Mouse (Mus musculus) cerebellum, adult 2 months (tissue): ENCODE data around the gene Fam177a. TPM values are rescaled to one million over a fixed set of nuclear protein-coding genes. Genes with fewer than 3 reads are reported as not detected.
"Not testable (repeated sequence)": the region's sequence is repeated elsewhere in the genome, so short reads cannot be mapped to it uniquely, and the experiment has no call there.

ENCODE experiments used
- DNase-seq, 2 experiments: peaks; one replicate each; pipeline ENCODE4 v3.0.0; 2021
- H3K27ac ChIP-seq: fragments of 200-500 bp; 2 replicates; pipeline ENCODE4 v1.5.1; 2012; ENCODE audit warnings: low read length, control low read depth, inconsistent platforms; ENCODE audit not compliant: insufficient read depth
- H3K27me3 ChIP-seq: fragments of 200-500 bp; 2 replicates; pipeline ENCODE4 v1.6.1; 2012; ENCODE audit warnings: inconsistent platforms, mild to moderate bottlenecking, low read length, moderate library complexity; ENCODE audit not compliant: control insufficient read depth, insufficient read depth
- H3K4me1 ChIP-seq: fragments of 200-500 bp; 2 replicates; pipeline ENCODE4 v1.6.1; 2011; ENCODE audit warnings: low read length; ENCODE audit not compliant: control insufficient read depth, insufficient read depth
- H3K4me3 ChIP-seq: fragments of 200-500 bp; replicated peaks from 2 replicates; pipeline ENCODE3; 2011; ENCODE audit warnings: mild to moderate bottlenecking, low read depth, low read length, control low read depth; ENCODE audit not compliant: insufficient read depth
- WGBS: fragments of 180-500 bp; shearing (Covaris S2); methylation state at CpG from one replicate; pipeline ENCODE4 v1.1.7; 2018; 5-methylcytosine and 5-hydroxymethylcytosine counted together
- polyA plus RNA-seq: library from polyadenylated mRNA; depleted of rRNA; stranded (reverse); fragments of >200 nt; gene quantifications from 2 replicates; pipeline ENCODE4 v1.2.3, GENCODE M21; 2012; rRNA removed

Fam177a gene
- polyA plus RNA-seq, 1 experiment, result 29.3 TPM

DNA sequence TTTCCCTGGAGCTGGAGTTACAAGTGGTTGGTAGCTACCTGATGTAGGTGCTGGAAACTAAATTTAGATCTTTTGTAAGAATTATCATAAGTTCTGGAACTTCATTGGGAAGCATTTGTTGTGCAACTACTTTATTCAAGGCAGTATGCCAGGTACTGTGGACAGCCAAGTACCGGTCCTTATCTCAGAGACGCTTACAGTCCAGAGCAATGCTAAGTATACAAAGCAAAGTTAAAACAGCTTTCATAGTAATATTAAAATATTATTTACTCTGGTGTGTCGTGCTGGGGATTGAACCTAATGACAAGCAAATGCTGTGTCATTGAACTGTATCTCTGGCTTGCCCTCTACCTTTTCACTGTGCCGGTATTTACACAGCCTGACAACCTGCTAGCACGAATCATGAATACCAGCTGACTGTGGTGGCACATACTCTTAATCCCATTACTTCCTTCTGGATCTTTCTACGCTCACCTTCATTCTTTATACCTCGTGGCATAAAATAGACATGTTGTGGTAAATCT is 42.8 kb downstream of the Fam177a start:
- not testable (repeated sequence) for H3K27me3 ChIP-seq, H3K4me1 ChIP-seq, H3K27ac ChIP-seq, H3K4me3 ChIP-seq, DNase-seq
- WGBS, result no CpG with 5 or more reads among the region's 7 CpGs

DNA sequence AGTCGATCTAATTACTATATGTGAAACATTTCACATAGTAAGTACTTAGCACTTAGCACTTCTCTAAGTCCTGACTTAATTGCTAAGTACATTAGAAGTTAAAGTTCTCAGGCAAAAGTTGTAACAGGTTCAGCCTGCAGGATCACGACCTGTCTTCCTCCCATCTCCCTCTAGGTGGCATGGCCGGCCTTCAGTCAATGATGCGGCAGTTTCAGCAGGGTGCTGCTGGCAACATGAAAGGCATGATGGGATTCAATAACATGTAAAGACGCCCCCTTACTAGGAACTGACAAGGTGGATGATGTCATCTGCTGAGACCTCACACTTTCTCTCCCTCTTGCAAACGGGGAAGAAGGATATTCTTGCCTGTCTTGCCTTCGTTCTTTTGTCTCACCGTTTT is 63.4 kb downstream of the Fam177a start:
- no CpG with 5 or more reads among the region's 8 CpGs for WGBS
- DNase-seq, H3K4me1 ChIP-seq, H3K4me3 ChIP-seq, H3K27me3 ChIP-seq, H3K27ac ChIP-seq: not testable (repeated sequence)

DNA sequence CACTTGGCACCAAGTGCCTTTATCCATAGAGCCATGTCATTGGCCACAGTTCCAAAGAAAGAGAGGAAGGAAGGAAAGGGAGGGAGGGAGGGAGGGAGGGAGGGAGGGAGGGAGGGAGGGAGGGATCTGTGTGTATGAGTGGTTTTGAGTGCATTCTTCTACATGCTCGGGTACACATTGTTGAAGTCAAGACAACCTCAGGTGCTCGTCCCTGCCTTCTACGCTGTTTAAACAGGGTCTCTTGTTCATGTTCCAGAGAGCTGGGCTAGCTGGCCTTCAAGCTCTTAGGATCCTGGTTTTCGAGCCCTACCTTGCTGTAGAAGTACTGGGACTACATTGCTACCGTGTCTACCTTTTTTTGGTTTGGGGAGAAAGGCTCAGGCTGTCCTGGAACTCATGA is 64.9 kb downstream of the Fam177a start:
- H3K4me1 ChIP-seq, DNase-seq, H3K27me3 ChIP-seq, H3K4me3 ChIP-seq, H3K27ac ChIP-seq: not testable (repeated sequence)
- WGBS, result no CpG with 5 or more reads among the region's 5 CpGs

Other genes starting within 250 kb of the Fam177a start
- not detected in 2 replicates for gene Gm20403, start 137.9 kb upstream of the Fam177a start, polyA plus RNA-seq
- 0.55 and 0.62 TPM in 2 replicates for gene Baz1a, start 110.1 kb upstream of the Fam177a start, polyA plus RNA-seq
- gene 2700097O09Rik, start 44.4 kb upstream of the Fam177a start, polyA plus RNA-seq, result 24.8 and 27.1 TPM in 2 replicates
- 70.1 and 79.4 TPM in 2 replicates for gene Srp54a, start 44.2 kb upstream of the Fam177a start, polyA plus RNA-seq
- gene Srp54b, start 30.6 kb downstream of the Fam177a start, polyA plus RNA-seq, result 33.3 and 43.6 TPM in 2 replicates
- gene 1700047I17Rik2, start 75.1 kb downstream of the Fam177a start, polyA plus RNA-seq, result not detected in 2 replicates
- 60.8 and 66.2 TPM in 2 replicates for gene Srp54c, start 105.7 kb downstream of the Fam177a start, polyA plus RNA-seq
- 5.7 and 6.5 TPM in 2 replicates for gene 1110008L16Rik, start 175.1 kb downstream of the Fam177a start, polyA plus RNA-seq
- gene Ppp2r3c, start 178.5 kb downstream of the Fam177a start, polyA plus RNA-seq, result 12.9 and 13.2 TPM in 2 replicates